16 mouse cellular contexts compared by ENCODE assay signal in the genomic region with DNA sequence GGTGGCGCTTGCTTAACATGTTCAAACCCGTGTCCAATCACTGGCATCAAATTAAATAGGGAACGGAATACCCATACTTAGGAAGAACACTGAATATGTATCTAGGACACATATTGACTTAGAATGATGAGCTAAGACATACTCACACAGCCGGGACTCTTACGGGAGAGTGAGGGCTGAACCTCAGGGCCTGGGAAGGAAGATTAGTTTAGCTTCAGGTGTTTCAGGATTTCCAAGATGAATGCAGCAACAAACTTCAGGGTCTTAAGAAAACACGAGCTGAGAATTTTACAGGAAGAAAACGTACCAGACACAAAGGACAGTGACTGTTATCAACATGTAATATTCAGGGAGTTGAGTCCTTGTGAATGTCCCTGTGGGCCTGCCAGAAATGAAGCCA.
"Had no signal": no experiment of that assay in that cellular context is flagged by ENCODE, and none has a peak within 500 bp of the region (broad histone marks: within the 10 kb centered on the region; RNA-seq: fewer than 3 reads in every experiment).

No protein-coding gene starts in this region.

- H3K9me3 ChIP-seq: neural tube, embryonic 13.5 days; neural tube, embryonic 15.5 days; stomach, embryonic 15.5 days had no signal

- H3K27me3 ChIP-seq: neural tube, embryonic 13.5 days; neural tube, embryonic 15.5 days; stomach, embryonic 15.5 days had no signal

- H3K27ac ChIP-seq: neural tube, embryonic 13.5 days; neural tube, embryonic 15.5 days; stomach, embryonic 15.5 days; stomach, postnatal 0 days had no signal

- H3K4me1 ChIP-seq: neural tube, embryonic 13.5 days; neural tube, embryonic 15.5 days; stomach, embryonic 15.5 days had no signal

- H3K4me3 ChIP-seq: neural tube, embryonic 13.5 days; neural tube, embryonic 15.5 days; stomach, embryonic 15.5 days had no signal

- H3K36me3 ChIP-seq: neural tube, embryonic 13.5 days; neural tube, embryonic 15.5 days; stomach, embryonic 15.5 days had no signal

- DNase-seq: retina, postnatal 1 day; right cerebral cortex, adult 18-20 months; right cerebral cortex, postnatal 14 days; right cerebral cortex, postnatal 25 days; right cerebral cortex, postnatal 4 days; spleen, adult 18-20 months; thymus, adult 18-20 months; thymus, adult 2 months; thymus, postnatal 14 days; thymus, postnatal 25 days; thymus, postnatal 36 days; thymus, postnatal 4 days had no signal
